Mouse (Mus musculus) heart, postnatal 14 days (tissue): Measurements from ENCODE around the gene Galnt5. TPM values are rescaled to one million over a fixed set of nuclear protein-coding genes. Genes with fewer than 3 reads are reported as not detected.

Source experiments
- total RNA-seq, 2 experiments: library from RNA; stranded (reverse); gene quantifications; 2 replicates each; pipeline ENCODE4 v1.2.3; 2021

Galnt5 gene
- total RNA-seq, 2 experiments from 2014 or later, result 0.29 to 0.31 TPM

Other genes starting within 250 kb of the Galnt5 start
- gene Ermn, start 55.0 kb downstream of the Galnt5 start, total RNA-seq, result not detected
- 1 to 10 TPM; 1.1 to 4.7 TPM for gene Cytip, start 197.6 kb downstream of the Galnt5 start, total RNA-seq